18 mouse cellular contexts compared by ENCODE assay signal in the genomic region with DNA sequence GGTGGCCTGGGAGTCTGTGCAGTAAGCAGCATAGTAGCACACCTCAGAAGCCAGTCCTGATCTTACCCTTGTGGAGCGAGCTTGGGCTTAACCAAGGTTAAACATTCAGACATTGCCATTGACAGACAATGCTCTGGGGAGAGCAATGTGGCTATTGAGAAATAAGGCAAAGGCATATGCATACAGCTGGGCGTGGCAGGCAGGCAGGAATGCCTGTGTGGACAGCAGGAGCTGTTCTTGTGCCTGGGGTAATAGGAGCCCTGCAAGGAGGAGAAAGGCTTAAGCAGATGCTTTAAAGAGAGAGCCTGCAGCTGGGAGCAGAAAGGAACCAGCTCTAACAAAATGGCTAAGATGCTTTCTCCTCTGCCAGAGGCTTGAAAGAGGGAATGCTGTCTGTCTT.
DNase-seq lines count a peak whose midpoint lies in the region; ATAC-seq lines count a peak whose summit lies in the region.
"Had no signal": no experiment of that assay in that cellular context is flagged by ENCODE, and none has a peak within 500 bp of the region (broad histone marks: within the 10 kb centered on the region; RNA-seq: fewer than 3 reads in every experiment).

No protein-coding gene starts in this region.

- H3K36me3 ChIP-seq in embryonic facial prominence, embryonic 11.5 days (replicated peaks; ENCODE audit: control insufficient read depth, insufficient read depth, low read depth, low read length), result no peaks in the 10 kb centered on the region
- no peaks in the 10 kb centered on the region for H3K36me3 ChIP-seq in stomach, embryonic 16.5 days (ENCODE audit: control insufficient read depth, insufficient read depth, low read length)
- H3K36me3 ChIP-seq in intestine, embryonic 16.5 days (ENCODE audit: control insufficient read depth, insufficient read depth, low read length), result no peaks in the 10 kb centered on the region
- H3K36me3 ChIP-seq in forebrain, embryonic 13.5 days (ENCODE audit: poor library complexity, severe bottlenecking), result no peaks in the 10 kb centered on the region
- H3K36me3 ChIP-seq: limb, embryonic 12.5 days; stomach, embryonic 15.5 days had no signal

- no peaks in the 10 kb centered on the region for H3K27me3 ChIP-seq in embryonic facial prominence, embryonic 11.5 days (ENCODE audit: control insufficient read depth, insufficient read depth, low read length)
- H3K27me3 ChIP-seq in stomach, embryonic 16.5 days (ENCODE audit: control insufficient read depth, insufficient read depth, low read length), result no peaks in the 10 kb centered on the region
- H3K27me3 ChIP-seq in intestine, embryonic 16.5 days (replicated peaks; ENCODE audit: control insufficient read depth, insufficient read depth, low read length), result no peaks in the 10 kb centered on the region
- H3K27me3 ChIP-seq in forebrain, embryonic 13.5 days, result no peaks in the 10 kb centered on the region
- H3K27me3 ChIP-seq: CH12.LX; limb, embryonic 12.5 days; stomach, embryonic 15.5 days had no signal

- H3K9me3 ChIP-seq in embryonic facial prominence, embryonic 11.5 days (replicated peaks; ENCODE audit: control insufficient read depth, low read length), result no peaks in the 10 kb centered on the region
- no peaks in the 10 kb centered on the region for H3K9me3 ChIP-seq in stomach, embryonic 16.5 days (replicated peaks; ENCODE audit: control insufficient read depth, low read length)
- no peaks in the 10 kb centered on the region for H3K9me3 ChIP-seq in intestine, embryonic 16.5 days (ENCODE audit: control insufficient read depth, low read length)
- H3K9me3 ChIP-seq in forebrain, embryonic 13.5 days (replicated peaks), result no peaks in the 10 kb centered on the region
- H3K9me3 ChIP-seq: limb, embryonic 12.5 days; stomach, embryonic 15.5 days had no signal

- DNase-seq in adrenal gland, postnatal 10 days, result peak; percentile 22
- no peak for DNase-seq in adrenal gland, adult 18-20 months (ENCODE audit: low spot score in 2 of 2)
- peak; percentile 23 for DNase-seq in lung, postnatal 36 days
- no peak for DNase-seq in lung, postnatal 4 days
- peak; percentile 22 for DNase-seq in embryonic facial prominence, embryonic 11.5 days (ENCODE audit: low spot score)
- DNase-seq: adrenal gland, adult 2 months; cerebellum, adult 8-10 months; heart, adult 11 months; kidney, adult 2 months; kidney, postnatal 4 days; thymus, postnatal 14 days had no signal

- H3K4me1 ChIP-seq in embryonic facial prominence, embryonic 11.5 days (ENCODE audit: control insufficient read depth, insufficient read depth, low read length), result no peaks in the 10 kb centered on the region
- no peaks in the 10 kb centered on the region for H3K4me1 ChIP-seq in stomach, embryonic 16.5 days (ENCODE audit: control insufficient read depth, insufficient read depth, low read length)
- H3K4me1 ChIP-seq in intestine, embryonic 16.5 days (ENCODE audit: control insufficient read depth, insufficient read depth, low read length), result no peaks in the 10 kb centered on the region
- H3K4me1 ChIP-seq in forebrain, embryonic 13.5 days, result no peaks in the 10 kb centered on the region; the same call in 1 of the 2 replicates
- H3K4me1 ChIP-seq: stomach, embryonic 15.5 days had no signal

- 58% methylated on average over 2 of the region's 2 CpGs for WGBS in embryonic facial prominence, embryonic 11.5 days
- WGBS in stomach, embryonic 16.5 days, result 48% methylated on average over 2 of the region's 2 CpGs
- WGBS in intestine, embryonic 16.5 days, result 53% methylated on average over 2 of the region's 2 CpGs
- 50% methylated on average over 2 of the region's 2 CpGs for WGBS in forebrain, embryonic 13.5 days

- ATAC-seq in embryonic facial prominence, embryonic 11.5 days (replicated peaks; ENCODE audit: insufficient number of reproducible peaks, low FRiP score, low TSS enrichment, low read depth), result no peak
- peak; percentile 47; the same call in 1 of the 2 replicates for ATAC-seq in stomach, embryonic 16.5 days (ENCODE audit: insufficient read depth, low FRiP score)
- ATAC-seq in intestine, embryonic 16.5 days, result no peak
- no peak for ATAC-seq in forebrain, embryonic 13.5 days

- no peak overlapping the region for H3K4me3 ChIP-seq in embryonic facial prominence, embryonic 11.5 days (ENCODE audit: low read depth, low read length)
- no peak overlapping the region for H3K4me3 ChIP-seq in stomach, embryonic 16.5 days (replicated peaks; ENCODE audit: low read length)
- no peak overlapping the region for H3K4me3 ChIP-seq in intestine, embryonic 16.5 days (ENCODE audit: low read length)
- H3K4me3 ChIP-seq in forebrain, embryonic 13.5 days, result no peak overlapping the region
- H3K4me3 ChIP-seq: limb, embryonic 12.5 days; stomach, embryonic 15.5 days had no signal

- no peak overlapping the region for H3K9ac ChIP-seq in embryonic facial prominence, embryonic 11.5 days (replicated peaks; ENCODE audit: low read length)
- no peak overlapping the region for H3K9ac ChIP-seq in stomach, embryonic 16.5 days (ENCODE audit: low read length)
- H3K9ac ChIP-seq in intestine, embryonic 16.5 days (ENCODE audit: low read depth, low read length), result no peak overlapping the region
- no peak overlapping the region for H3K9ac ChIP-seq in forebrain, embryonic 13.5 days
- H3K9ac ChIP-seq: limb, embryonic 12.5 days; liver, embryonic 14.5 days; stomach, embryonic 15.5 days had no signal

- H3K4me2 ChIP-seq in embryonic facial prominence, embryonic 11.5 days (ENCODE audit: low read depth, low read length), result no peak overlapping the region
- H3K4me2 ChIP-seq in stomach, embryonic 16.5 days (ENCODE audit: low read depth, low read length), result no peak overlapping the region
- H3K4me2 ChIP-seq in intestine, embryonic 16.5 days (ENCODE audit: low read depth, low read length), result no peak overlapping the region
- no peak overlapping the region for H3K4me2 ChIP-seq in forebrain, embryonic 13.5 days
- H3K4me2 ChIP-seq: limb, embryonic 12.5 days; stomach, embryonic 15.5 days had no signal

- no peak overlapping the region for H3K27ac ChIP-seq in embryonic facial prominence, embryonic 11.5 days (replicated peaks; ENCODE audit: low read depth, low read length)
- no peak overlapping the region for H3K27ac ChIP-seq in stomach, embryonic 16.5 days (ENCODE audit: low read length)
- no peak overlapping the region for H3K27ac ChIP-seq in intestine, embryonic 16.5 days (ENCODE audit: low read length)
- no peak overlapping the region for H3K27ac ChIP-seq in forebrain, embryonic 13.5 days
- H3K27ac ChIP-seq: limb, embryonic 12.5 days; liver, embryonic 14.5 days; stomach, embryonic 15.5 days had no signal

Comparison
In these comparisons a context has a peak if more than half of its experiments do, and no peak if none do; other contexts are left out.
1. DNase-seq: peak in adrenal gland, postnatal 10 days (single experiment), lung, postnatal 36 days (single experiment) and embryonic facial prominence, embryonic 11.5 days (single experiment); none in adrenal gland, adult 18-20 months (0 of 2) and lung, postnatal 4 days (0 of 2).